Mouse (Mus musculus) ES-E14 (cell line): ENCODE results near the gene Lin7c. TPM values are rescaled to one million over a fixed set of nuclear protein-coding genes. Genes with fewer than 3 reads are reported as not detected.

Experiments
- DNase-seq: peaks from one replicate; pipeline ENCODE4 v3.0.0-alpha.2; 2013; ENCODE audit warnings: low read depth, low spot score
- H3K27ac ChIP-seq: 2 replicates; pipeline ENCODE4 v1.5.1; 2012; ENCODE audit warnings: low read depth, mild to moderate bottlenecking, low read length, moderate library complexity, mixed read lengths; ENCODE audit not compliant: poor library complexity, insufficient read depth, severe bottlenecking
- H3K36me3 ChIP-seq: 2 replicates; pipeline ENCODE4 v1.6.1; 2012; ENCODE audit warnings: mild to moderate bottlenecking, low read length, moderate library complexity, mixed read lengths; ENCODE audit not compliant: control insufficient read depth, poor library complexity, insufficient read depth, severe bottlenecking
- H3K4me1 ChIP-seq, 2 experiments: fragments of 150-350 bp in 1 of 2; sonication (generic) in 1 of 2; 2 replicates each; pipeline ENCODE4 v1.6.1; 2012; ENCODE audit warnings: low read length in 2 of 2, mild to moderate bottlenecking in 1 of 2, mixed read lengths in 1 of 2; ENCODE audit not compliant: control insufficient read depth in 2 of 2, insufficient read depth in 2 of 2, poor library complexity in 1 of 2
- H3K4me3 ChIP-seq, 2 experiments: fragments of 150-350 bp in 1 of 2; sonication (generic) in 1 of 2; 2 replicates each; pipeline ENCODE4 v1.5.1; 2012; ENCODE audit warnings: low read length in 2 of 2, low read depth in 1 of 2, mild to moderate bottlenecking in 1 of 2, mixed read lengths in 1 of 2; ENCODE audit not compliant: insufficient read depth in 1 of 2, poor library complexity in 1 of 2, severe bottlenecking in 1 of 2
- H3K9ac ChIP-seq: 2 replicates; pipeline ENCODE4 v1.6.1; 2012; ENCODE audit warnings: low read depth, mild to moderate bottlenecking, low read length, mixed read lengths; ENCODE audit not compliant: poor library complexity, insufficient read depth, severe bottlenecking
- H3K9me3 ChIP-seq: fragments of 150-350 bp; sonication (generic); 2 replicates; pipeline ENCODE4 v1.6.1; 2012; ENCODE audit warnings: low read depth, mild to moderate bottlenecking, low read length; ENCODE audit not compliant: control insufficient read depth, insufficient read depth
- CHD2 ChIP-seq: IDR thresholded peaks from 2 replicates; pipeline ENCODE4 v1.6.1; 2014; ENCODE audit warnings: mild to moderate bottlenecking, low read depth, low read length, inconsistent platforms
- HCFC1 ChIP-seq: IDR thresholded peaks from 2 replicates; pipeline ENCODE4 v1.6.1; 2012; ENCODE audit warnings: low read length, inconsistent platforms, borderline replicate concordance; ENCODE audit not compliant: insufficient read depth
- MAFK ChIP-seq: IDR thresholded peaks from 2 replicates; pipeline ENCODE4 v1.6.1; 2014; ENCODE audit warnings: mild to moderate bottlenecking, low read depth, low read length, inconsistent platforms; ENCODE audit not compliant: insufficient read depth
- ZC3H11A ChIP-seq: IDR thresholded peaks from 2 replicates; pipeline ENCODE4 v1.6.1; 2012; ENCODE audit warnings: low read depth, mild to moderate bottlenecking, inconsistent platforms, low read length, borderline replicate concordance
- ZNF384 ChIP-seq: IDR thresholded peaks from 2 replicates; pipeline ENCODE4 v1.6.1; 2012; ENCODE audit warnings: low read depth, low read length, inconsistent platforms
- in situ Hi-C, 2 experiments: fragments of 600-800 bp; cut with MboI; formaldehyde crosslinking; loops; one replicate each; pipeline ENCODE4 v1.15.1; 2025; ENCODE audit warnings: low sequenced_read_pairs in 2 of 2, inconsistent platforms in 1 of 2; ENCODE audit not compliant: unreplicated experiment in 2 of 2
- total RNA-seq: library from RNA; depleted of rRNA; stranded (reverse); fragments of 300-350 nt; gene quantifications from 2 replicates; pipeline ENCODE4 v1.2.3, GENCODE M21; 2012

The Lin7c gene
- total RNA-seq, 1 experiment, result 71.8 TPM

- Histone ChIP-seq H3K27ac (no peak overlapping the region), H3K9ac (no peak overlapping the region; the same call in 1 of the 2 replicates), H3K9me3 (no peaks in the 10 kb centered on the region), H3K4me3 (no peak overlapping the region), H3K4me1 (peaks cover 3 to 14% of the 10 kb centered on the region in 2 experiments; a peak in 1 of 4 replicates), H3K36me3 (peaks cover 5% of the 10 kb centered on the region)
- no peak for DNase-seq
- TF ChIP-seq CHD2 (no peak), HCFC1 (no peak), ZC3H11A (no peak), MAFK (no peak), ZNF384 (no peak)
- in situ Hi-C loops, result no loop called here
Measured at GRCm38 (mm10) chr2:109931978-109932780, 41.5 kb downstream of the Lin7c start.

GRCm38 (mm10) chr2:109933151-109933550, 42.5 kb downstream of the Lin7c start:
- DNase-seq, result no peak
- Histone ChIP-seq H3K36me3 (peaks cover 3% of the 10 kb centered on the region), H3K9ac (no peak overlapping the region), H3K4me1 (peaks cover 3 to 14% of the 10 kb centered on the region in 2 experiments; a peak in 1 of 4 replicates), H3K9me3 (no peaks in the 10 kb centered on the region), H3K4me3 (no peak overlapping the region), H3K27ac (no peak overlapping the region)
- no peak for TF ChIP-seq MAFK
- no peak for TF ChIP-seq CHD2
- no peak for TF ChIP-seq ZNF384
- no peak for TF ChIP-seq ZC3H11A
- TF ChIP-seq HCFC1, result no peak
- in situ Hi-C loops, result no loop called here

GRCm38 (mm10) chr2:109934086-109934485, 43.4 kb downstream of the Lin7c start:
- Histone ChIP-seq H3K4me3 (no peak overlapping the region), H3K36me3 (peaks cover 5% of the 10 kb centered on the region), H3K9me3 (no peaks in the 10 kb centered on the region), H3K9ac (no peak overlapping the region), H3K4me1 (peaks cover 3 to 14% of the 10 kb centered on the region in 2 experiments; a peak in 1 of 4 replicates), H3K27ac (no peak overlapping the region)
- in situ Hi-C loops, result no loop called here
- no peak for TF ChIP-seq ZC3H11A
- TF ChIP-seq ZNF384, result no peak
- no peak for TF ChIP-seq MAFK
- no peak for TF ChIP-seq CHD2
- TF ChIP-seq HCFC1, result no peak
- DNase-seq, result no peak

- in situ Hi-C loops, result no loop called here
- TF ChIP-seq HCFC1, result no peak
- no peak for DNase-seq
- Histone ChIP-seq H3K36me3 (peaks cover 5% of the 10 kb centered on the region), H3K9ac (no peak overlapping the region), H3K9me3 (no peaks in the 10 kb centered on the region), H3K4me1 (peaks cover 3 to 11% of the 10 kb centered on the region in 2 experiments; a peak in 1 of 4 replicates), H3K27ac (no peak overlapping the region), H3K4me3 (no peak overlapping the region)
Measured at GRCm38 (mm10) chr2:109935194-109935593, 44.5 kb downstream of the Lin7c start.
